Mouse (Mus musculus) ES-E14 (cell line): ENCODE measurements around the gene Slc25a26. TPM values are rescaled to one million over a fixed set of nuclear protein-coding genes. Genes with fewer than 3 reads are reported as not detected.

Experiments
- DNase-seq: peaks from one replicate; pipeline ENCODE4 v3.0.0-alpha.2; 2013; ENCODE audit warnings: low read depth, low spot score
- H3K27ac ChIP-seq: 2 replicates; pipeline ENCODE4 v1.5.1; 2012; ENCODE audit warnings: low read depth, mild to moderate bottlenecking, low read length, moderate library complexity, mixed read lengths; ENCODE audit not compliant: poor library complexity, insufficient read depth, severe bottlenecking
- H3K36me3 ChIP-seq: 2 replicates; pipeline ENCODE4 v1.6.1; 2012; ENCODE audit warnings: mild to moderate bottlenecking, low read length, moderate library complexity, mixed read lengths; ENCODE audit not compliant: control insufficient read depth, poor library complexity, insufficient read depth, severe bottlenecking
- H3K4me1 ChIP-seq, 2 experiments: fragments of 150-350 bp in 1 of 2; sonication (generic) in 1 of 2; 2 replicates each; pipeline ENCODE4 v1.6.1; 2012; ENCODE audit warnings: low read length in 2 of 2, mild to moderate bottlenecking in 1 of 2, mixed read lengths in 1 of 2; ENCODE audit not compliant: control insufficient read depth in 2 of 2, insufficient read depth in 2 of 2, poor library complexity in 1 of 2
- H3K4me3 ChIP-seq, 2 experiments: fragments of 150-350 bp in 1 of 2; sonication (generic) in 1 of 2; 2 replicates each; pipeline ENCODE4 v1.5.1; 2012; ENCODE audit warnings: low read length in 2 of 2, low read depth in 1 of 2, mild to moderate bottlenecking in 1 of 2, mixed read lengths in 1 of 2; ENCODE audit not compliant: insufficient read depth in 1 of 2, poor library complexity in 1 of 2, severe bottlenecking in 1 of 2
- H3K9ac ChIP-seq: 2 replicates; pipeline ENCODE4 v1.6.1; 2012; ENCODE audit warnings: low read depth, mild to moderate bottlenecking, low read length, mixed read lengths; ENCODE audit not compliant: poor library complexity, insufficient read depth, severe bottlenecking
- H3K9me3 ChIP-seq: fragments of 150-350 bp; sonication (generic); 2 replicates; pipeline ENCODE4 v1.6.1; 2012; ENCODE audit warnings: low read depth, mild to moderate bottlenecking, low read length; ENCODE audit not compliant: control insufficient read depth, insufficient read depth
- CHD2 ChIP-seq: IDR thresholded peaks from 2 replicates; pipeline ENCODE4 v1.6.1; 2014; ENCODE audit warnings: mild to moderate bottlenecking, low read depth, low read length, inconsistent platforms
- HCFC1 ChIP-seq: IDR thresholded peaks from 2 replicates; pipeline ENCODE4 v1.6.1; 2012; ENCODE audit warnings: low read length, inconsistent platforms, borderline replicate concordance; ENCODE audit not compliant: insufficient read depth
- MAFK ChIP-seq: IDR thresholded peaks from 2 replicates; pipeline ENCODE4 v1.6.1; 2014; ENCODE audit warnings: mild to moderate bottlenecking, low read depth, low read length, inconsistent platforms; ENCODE audit not compliant: insufficient read depth
- ZC3H11A ChIP-seq: IDR thresholded peaks from 2 replicates; pipeline ENCODE4 v1.6.1; 2012; ENCODE audit warnings: low read depth, mild to moderate bottlenecking, inconsistent platforms, low read length, borderline replicate concordance
- ZNF384 ChIP-seq: IDR thresholded peaks from 2 replicates; pipeline ENCODE4 v1.6.1; 2012; ENCODE audit warnings: low read depth, low read length, inconsistent platforms
- in situ Hi-C, 2 experiments: fragments of 600-800 bp; cut with MboI; formaldehyde crosslinking; loops; one replicate each; pipeline ENCODE4 v1.15.1; 2025; ENCODE audit warnings: low sequenced_read_pairs in 2 of 2, inconsistent platforms in 1 of 2; ENCODE audit not compliant: unreplicated experiment in 2 of 2
- total RNA-seq: library from RNA; depleted of rRNA; stranded (reverse); fragments of 300-350 nt; gene quantifications from 2 replicates; pipeline ENCODE4 v1.2.3, GENCODE M21; 2012

Gene Slc25a26
- total RNA-seq, 1 experiment = 9.8 TPM

DNA sequence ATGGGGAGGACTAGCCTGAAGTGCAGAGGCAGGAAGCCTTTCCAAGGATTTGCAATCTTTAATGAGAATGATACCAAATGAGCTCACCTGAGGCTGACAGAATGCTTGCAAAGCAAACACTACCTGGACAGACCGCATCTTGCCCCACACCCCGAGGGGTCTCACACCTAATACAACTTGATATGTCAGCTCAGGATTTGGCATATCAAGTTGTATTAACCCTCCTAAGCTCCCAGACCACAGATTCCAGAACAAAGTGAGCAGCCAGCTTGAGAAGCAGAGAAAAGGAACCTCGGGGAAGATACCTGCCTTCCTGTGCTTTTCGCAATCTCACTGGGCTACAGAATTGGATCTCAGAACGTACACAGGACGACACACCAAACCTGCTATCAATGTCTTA lies 146.8 kb downstream of the Slc25a26 start:
- Histone ChIP-seq H3K4me1 (peaks cover 3 to 26% of the 10 kb centered on the region in 2 experiments; a peak in 2 of 4 replicates), H3K36me3 (no peaks in the 10 kb centered on the region), H3K9ac (peak overlapping the region; percentile 15; the same call in 1 of the 2 replicates), H3K4me3 (no peak overlapping the region), H3K9me3 (no peaks in the 10 kb centered on the region), H3K27ac (no peak overlapping the region)
- no peak for DNase-seq
- in situ Hi-C loops = no loop called here
- no peak for TF ChIP-seq ZNF384
- no peak for TF ChIP-seq MAFK
- TF ChIP-seq CHD2 = no peak
- TF ChIP-seq ZC3H11A = no peak
- TF ChIP-seq HCFC1 = no peak

DNA sequence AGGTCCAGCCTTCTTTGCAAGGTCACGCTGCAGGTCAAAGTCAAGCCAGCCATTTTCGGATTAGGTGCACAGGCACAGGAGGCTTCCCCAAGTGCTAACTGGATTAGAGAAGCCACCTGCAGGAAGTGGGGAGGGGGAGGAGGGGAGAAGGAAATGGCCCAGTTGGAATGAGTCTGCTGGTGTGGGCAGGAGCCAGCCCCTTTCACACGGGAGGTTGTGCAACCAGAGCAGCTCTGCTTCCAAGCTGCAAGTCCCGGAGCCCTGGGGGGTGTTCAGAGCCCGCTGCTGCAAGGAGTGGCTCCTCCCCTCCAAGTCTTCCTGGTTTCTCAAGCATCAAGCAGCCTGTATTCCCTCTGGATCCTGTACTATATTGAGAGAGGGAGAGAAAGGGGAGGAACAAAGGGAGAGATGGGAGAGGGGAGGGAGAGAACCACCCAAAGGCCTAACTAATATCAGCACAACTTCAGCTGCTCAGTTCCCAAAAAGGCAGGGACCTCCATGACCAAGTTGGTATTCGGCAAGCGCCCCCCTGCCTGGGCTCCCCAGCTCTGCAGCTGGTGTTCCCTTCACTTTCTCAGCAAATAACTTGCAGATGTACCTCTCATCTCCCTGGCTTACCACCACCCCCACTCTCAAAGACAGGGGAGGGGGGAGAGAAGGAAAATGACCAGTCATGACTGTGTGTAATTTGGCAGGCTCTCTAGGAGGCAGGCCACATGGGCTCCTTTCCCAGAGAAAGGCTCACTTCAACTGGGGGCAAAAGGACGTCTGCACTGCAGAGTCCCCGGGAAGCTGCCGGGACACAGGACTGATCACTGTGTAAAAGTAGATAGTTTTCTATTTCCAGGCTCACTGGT lies 147.7 kb downstream of the Slc25a26 start:
- TF ChIP-seq HCFC1 = no peak
- no peak for TF ChIP-seq ZC3H11A
- TF ChIP-seq MAFK = no peak
- TF ChIP-seq CHD2 = no peak
- no peak for TF ChIP-seq ZNF384
- no peaks in the 10 kb centered on the region for H3K9me3 ChIP-seq
- no peak overlapping the region; the same call in 1 of the 2 replicates for H3K27ac ChIP-seq
- in situ Hi-C loops = no loop called here
- DNase-seq = peak; percentile 39
- H3K36me3 ChIP-seq = no peaks in the 10 kb centered on the region
- H3K4me3 ChIP-seq = peak overlapping the region in 1 of 2 experiments; percentile 13; a peak in 1 of 4 replicates
- peaks cover 3 to 26% of the 10 kb centered on the region in 2 experiments; a peak in 2 of 4 replicates for H3K4me1 ChIP-seq
- H3K9ac ChIP-seq = 0 out of 2 replicates have a peak overlapping the region, but pooled peaks have one; percentile 8

DNA sequence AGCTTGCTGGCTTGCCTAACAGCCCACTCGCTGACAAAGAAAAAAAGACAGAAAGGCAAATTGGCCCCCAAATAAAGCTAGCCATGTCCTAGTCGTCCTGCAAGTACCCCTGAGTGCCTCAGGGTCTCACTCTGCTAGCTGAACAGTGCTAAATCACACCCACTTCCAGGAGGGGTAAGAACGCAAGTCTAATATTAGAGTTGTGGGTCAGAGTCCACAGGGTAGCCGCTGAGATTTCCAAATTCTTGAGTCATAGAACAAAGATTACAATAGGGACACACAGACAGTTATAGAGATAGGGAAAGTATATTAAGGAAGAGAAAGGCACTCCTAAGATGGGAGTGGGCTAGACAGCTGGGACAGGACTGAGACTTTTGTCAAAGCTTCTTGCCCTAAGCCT lies 148.4 kb downstream of the Slc25a26 start:
- H3K36me3 ChIP-seq = no peaks in the 10 kb centered on the region
- H3K4me1 ChIP-seq = peaks cover 3 to 25% of the 10 kb centered on the region in 2 experiments; a peak in 2 of 4 replicates
- H3K9me3 ChIP-seq = no peaks in the 10 kb centered on the region
- TF ChIP-seq CHD2 = no peak
- TF ChIP-seq HCFC1 = no peak
- TF ChIP-seq ZC3H11A = no peak
- no peak for TF ChIP-seq ZNF384
- no peak for TF ChIP-seq MAFK
- H3K27ac ChIP-seq = no peak overlapping the region
- H3K4me3 ChIP-seq = no peak overlapping the region
- no peak for DNase-seq
- in situ Hi-C loops = no loop called here
- H3K9ac ChIP-seq = no peak overlapping the region

DNA sequence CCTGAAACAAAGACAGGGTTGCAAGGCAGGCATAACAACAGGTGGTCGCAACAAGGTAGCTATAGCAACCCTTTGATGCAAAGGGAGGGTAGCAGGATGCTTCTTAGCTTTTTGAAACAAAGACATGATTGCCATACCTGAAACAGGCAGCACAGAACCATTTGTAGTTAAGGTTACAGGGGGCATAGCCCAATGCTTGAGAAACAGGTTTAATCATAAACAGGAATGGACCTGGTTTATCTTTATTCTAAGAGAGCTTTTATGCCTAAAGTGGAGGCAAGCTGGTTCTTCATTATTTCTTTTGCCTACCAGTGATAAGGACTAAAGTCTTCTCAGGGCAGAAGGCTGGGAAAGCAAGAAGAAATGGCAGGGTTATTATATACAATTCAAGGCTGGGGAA lies 149.5 kb downstream of the Slc25a26 start:
- no peak for TF ChIP-seq ZNF384
- Histone ChIP-seq H3K27ac (no peak overlapping the region), H3K4me1 (peaks cover 3 to 25% of the 10 kb centered on the region in 2 experiments; a peak in 2 of 4 replicates), H3K9ac (no peak overlapping the region), H3K4me3 (no peak overlapping the region), H3K9me3 (no peaks in the 10 kb centered on the region), H3K36me3 (no peaks in the 10 kb centered on the region)
- DNase-seq = no peak
- in situ Hi-C loops = no loop called here
